Mouse (Mus musculus) CH12.LX (cell line): Measurements from ENCODE around the gene Dcps. TPM values are rescaled to one million over a fixed set of nuclear protein-coding genes. Genes with fewer than 3 reads are reported as not detected.

Source experiments
- DNase-seq: peaks from one replicate; pipeline ENCODE4 v3.0.0-alpha.2; 2013; ENCODE audit errors: extremely low read depth
- H3K27ac ChIP-seq: 2 replicates; pipeline ENCODE4 v1.5.1; 2012; ENCODE audit warnings: low read depth, mild to moderate bottlenecking, control low read depth, moderate library complexity; ENCODE audit not compliant: insufficient read depth
- H3K27me3 ChIP-seq: replicated peaks from 2 replicates; pipeline ENCODE3; 2012; ENCODE audit warnings: inconsistent platforms
- H3K36me3 ChIP-seq, 2 experiments: replicated peaks in 1 of 2; 2 replicates each; pipeline versions ENCODE3 to v1.6.1; 2012; ENCODE audit warnings: inconsistent platforms in 1 of 2, low read length in 1 of 2, mild to moderate bottlenecking in 1 of 2, mixed read lengths in 1 of 2, moderate library complexity in 1 of 2; ENCODE audit not compliant: control insufficient read depth in 1 of 2, insufficient read depth in 1 of 2
- H3K4me1 ChIP-seq, 2 experiments: 2 replicates each; pipeline ENCODE4 v1.6.1; 2012; ENCODE audit warnings: inconsistent platforms in 1 of 2, moderate library complexity in 1 of 2; ENCODE audit not compliant: insufficient read depth in 2 of 2, control insufficient read depth in 1 of 2
- H3K4me2 ChIP-seq: 2 replicates; pipeline ENCODE4 v1.6.1; 2012; ENCODE audit warnings: low read depth, mild to moderate bottlenecking, control low read depth; ENCODE audit not compliant: poor library complexity, insufficient read depth, severe bottlenecking
- H3K4me3 ChIP-seq, 3 experiments: fragments of 150-350 bp in 1 of 3; sonication (generic) in 1 of 3; replicated peaks in 1 of 3; 2 replicates each; pipeline versions ENCODE3 to v1.5.1; 2011 to 2012; ENCODE audit warnings: low read depth in 2 of 3, low read length in 2 of 3, mild to moderate bottlenecking in 2 of 3, moderate library complexity in 2 of 3, control low read depth in 1 of 3, improper control_type of control experiment in 1 of 3, inconsistent platforms in 1 of 3, mixed read lengths in 1 of 3; ENCODE audit not compliant: poor library complexity in 1 of 3
- H3K79me2 ChIP-seq: replicated peaks from 2 replicates; pipeline ENCODE4 v1.6.1; 2012; ENCODE audit warnings: mild to moderate bottlenecking, moderate library complexity; ENCODE audit not compliant: control insufficient read depth, poor library complexity, insufficient read depth, severe bottlenecking; ENCODE audit errors: extremely low read depth
- H3K9ac ChIP-seq: 2 replicates; pipeline ENCODE4 v1.6.1; 2012; ENCODE audit warnings: low read depth, mild to moderate bottlenecking, control low read depth, moderate library complexity; ENCODE audit not compliant: insufficient read depth
- H3K9me3 ChIP-seq: replicated peaks from 2 replicates; pipeline ENCODE3; 2012; ENCODE audit warnings: low read length, inconsistent platforms, mixed read lengths
- GABPA ChIP-seq: IDR thresholded peaks from 2 replicates; pipeline ENCODE4 v1.6.1; 2012; ENCODE audit warnings: low read depth, low read length, improper control_type of control experiment, inconsistent platforms; ENCODE audit not compliant: insufficient replicate concordance
- HCFC1 ChIP-seq: IDR thresholded peaks from 2 replicates; pipeline ENCODE4 v1.6.1; 2012; ENCODE audit warnings: low read depth, mild to moderate bottlenecking, inconsistent platforms, low read length, improper control_type of control experiment
- JUND ChIP-seq: conservative IDR thresholded peaks from 2 replicates; pipeline ENCODE4 v1.6.1; 2011; ENCODE audit warnings: low read depth, low read length, improper control_type of control experiment
- MEF2A ChIP-seq: IDR thresholded peaks from 2 replicates; pipeline ENCODE4 v1.6.1; 2014; ENCODE audit warnings: low read depth, mild to moderate bottlenecking, inconsistent platforms, low read length, improper control_type of control experiment, borderline replicate concordance
- MXI1 ChIP-seq: IDR thresholded peaks from 2 replicates; pipeline ENCODE4 v1.6.1; 2011; ENCODE audit warnings: mild to moderate bottlenecking, low read depth, low read length, improper control_type of control experiment
- NELFE ChIP-seq: IDR thresholded peaks from 2 replicates; pipeline ENCODE4 v1.6.1; 2011; ENCODE audit warnings: low read depth, low read length, improper control_type of control experiment
- PAX5 ChIP-seq: IDR thresholded peaks from 2 replicates; pipeline ENCODE4 v1.6.1; 2012; ENCODE audit warnings: low read length, inconsistent platforms, mixed read lengths
- POLR2A ChIP-seq: IDR thresholded peaks from 2 replicates; pipeline ENCODE4 v1.6.1; 2011; ENCODE audit warnings: low read depth, mild to moderate bottlenecking, improper control_type of control experiment, low read length
- POLR2AphosphoS2 ChIP-seq: IDR thresholded peaks from 2 replicates; pipeline ENCODE4 v1.6.1; 2011; ENCODE audit warnings: low read depth, low read length, improper control_type of control experiment
- SIN3A ChIP-seq: IDR thresholded peaks from 2 replicates; pipeline ENCODE4 v1.6.1; 2012; ENCODE audit warnings: low read length, improper control_type of control experiment, inconsistent platforms
- UBTF ChIP-seq: IDR thresholded peaks from 2 replicates; pipeline ENCODE4 v1.6.1; 2012; ENCODE audit warnings: low read depth, mild to moderate bottlenecking, inconsistent platforms, low read length, improper control_type of control experiment, moderate library complexity
- USF1 ChIP-seq: IDR thresholded peaks from 2 replicates; pipeline ENCODE4 v1.6.1; 2014; ENCODE audit warnings: low read depth, mild to moderate bottlenecking, inconsistent platforms, low read length, improper control_type of control experiment
- ZKSCAN1 ChIP-seq: IDR thresholded peaks from 2 replicates; pipeline ENCODE4 v1.6.1; 2012; ENCODE audit warnings: low read depth, inconsistent platforms, low read length, improper control_type of control experiment, borderline replicate concordance
- dilution Hi-C: fragments of 300-500 bp; cut with MboI; formaldehyde crosslinking; loops from 2 replicates; pipeline ENCODE4 v1.14.3; 2020; ENCODE audit warnings: low sequenced_read_pairs; ENCODE audit not compliant: extremely low pct_unique_long_range_greater_than_20kb, extremely low pct_ligation_motif_present
- in situ Hi-C: fragments of 300-500 bp; cut with MboI; formaldehyde crosslinking; loops from 3 replicates; pipeline ENCODE4 v1.14.3; 2019; ENCODE audit warnings: low sequenced_read_pairs, low pct_ligation_motif_present, low pct_unique_long_range_greater_than_20kb, mixed read lengths
- polyA plus RNA-seq: library from polyadenylated mRNA; unstranded; fragments of >175 nt; gene quantifications from 2 replicates; pipeline ENCODE4 v1.2.1, GENCODE M21; 2012; ENCODE audit warnings: low read depth; ENCODE audit not compliant: insufficient read length
- total RNA-seq, 2 experiments: library from RNA; depleted of rRNA; stranded (reverse); fragments of 300-350 nt in 1 of 2; fragments of >200 nt in 1 of 2; gene quantifications; 2 replicates each; pipeline ENCODE4 v1.2.3; 2012 to 2014

The Dcps gene
- total and polyA plus RNA-seq, 3 experiments, result 64.3 to 113 (median 94.3) TPM

DNA sequence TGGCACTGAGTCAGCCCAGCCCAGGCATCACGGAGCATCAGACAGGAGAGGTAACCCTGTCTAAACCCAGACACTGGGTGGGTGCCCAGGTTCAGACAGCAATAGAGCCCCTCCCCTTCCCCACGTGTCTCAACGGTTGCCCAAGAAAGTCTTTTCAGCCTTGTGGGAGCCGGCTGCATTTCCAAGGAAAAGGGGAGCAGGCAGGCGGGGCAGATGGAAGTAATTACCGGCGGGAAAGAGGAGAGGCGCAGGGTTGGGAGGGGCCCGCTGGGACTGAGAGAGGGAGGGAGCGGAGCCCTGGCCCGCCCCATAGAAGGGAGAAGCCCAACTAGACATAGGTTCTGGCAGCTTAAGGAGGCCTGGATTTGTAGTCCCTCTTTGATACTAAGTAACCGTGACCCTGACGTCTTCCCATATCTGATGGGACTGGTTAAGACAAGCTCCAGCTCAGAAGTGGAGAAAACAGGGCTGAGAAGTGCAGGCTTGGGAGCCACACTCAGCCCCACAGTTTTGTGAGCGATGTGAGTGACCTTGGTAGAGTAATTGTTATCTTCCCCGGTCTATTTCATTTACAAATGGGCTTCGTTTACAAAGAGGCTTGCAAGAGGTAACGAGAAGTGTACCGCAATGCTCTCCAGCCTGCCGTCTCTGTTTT, 63.8 kb downstream of the Dcps start:
- H3K4me3 ChIP-seq, result no peak overlapping the region

DNA sequence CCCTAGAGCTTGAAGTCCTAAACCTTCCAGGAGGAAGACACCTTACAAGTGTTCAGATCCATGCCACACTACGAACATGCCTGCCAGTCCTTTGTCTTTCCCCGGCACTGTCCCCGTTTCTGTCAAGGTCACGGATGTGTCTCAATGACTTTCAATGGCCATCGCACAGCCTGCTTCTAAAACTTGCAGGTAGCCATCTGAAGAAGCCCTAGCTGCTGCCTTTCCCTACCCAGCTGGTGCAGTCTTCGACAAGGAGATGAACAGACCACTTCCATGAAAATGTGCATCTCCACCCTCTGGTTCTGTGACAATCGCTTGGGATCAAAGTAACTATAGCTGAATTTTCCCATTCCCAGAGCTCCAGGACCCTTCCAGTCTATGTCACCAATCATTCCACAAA, 64.4 kb downstream of the Dcps start:
- no peaks in the 10 kb centered on the region for H3K9me3 ChIP-seq
- H3K4me3 ChIP-seq, result no peak overlapping the region
- no peaks in the 10 kb centered on the region for H3K27me3 ChIP-seq
- no peak for DNase-seq
- in situ Hi-C loops, result no loop called here
- TF ChIP-seq UBTF (no peak), GABPA (no peak), MXI1 (no peak), NELFE (no peak), SIN3A (no peak), POLR2A (no peak)
- TF ChIP-seq, all 38 proteins: peak for 0
- H3K36me3 ChIP-seq, result peaks cover 0 to 4% of the 10 kb centered on the region in 2 experiments
- H3K4me2 ChIP-seq, result no peak overlapping the region
- H3K4me1 ChIP-seq, result peaks cover 0 to 17% of the 10 kb centered on the region in 2 experiments; a peak in 2 of 4 replicates
- no peak overlapping the region for H3K9ac ChIP-seq
- H3K27ac ChIP-seq, result no peak overlapping the region
- dilution Hi-C loops, result no loop called here
- no peaks in the 10 kb centered on the region for H3K79me2 ChIP-seq

More for the DNA sequence above, 63.8 kb downstream of the Dcps start:
- Histone ChIP-seq H3K9ac (no peak overlapping the region), H3K4me2 (no peak overlapping the region), H3K4me1 (peaks cover 0 to 16% of the 10 kb centered on the region in 2 experiments; a peak in 2 of 4 replicates), H3K27ac (no peak overlapping the region), H3K36me3 (peaks cover 0 to 4% of the 10 kb centered on the region in 2 experiments), H3K79me2 (no peaks in the 10 kb centered on the region), H3K27me3 (no peaks in the 10 kb centered on the region), H3K9me3 (no peaks in the 10 kb centered on the region)
- in situ Hi-C loops, result no loop called here
- TF ChIP-seq POLR2AphosphoS2 (no peak), USF1 (no peak), SIN3A (no peak), JUND (no peak), PAX5 (no peak)
- dilution Hi-C loops, result no loop called here
- DNase-seq, result no peak

DNA sequence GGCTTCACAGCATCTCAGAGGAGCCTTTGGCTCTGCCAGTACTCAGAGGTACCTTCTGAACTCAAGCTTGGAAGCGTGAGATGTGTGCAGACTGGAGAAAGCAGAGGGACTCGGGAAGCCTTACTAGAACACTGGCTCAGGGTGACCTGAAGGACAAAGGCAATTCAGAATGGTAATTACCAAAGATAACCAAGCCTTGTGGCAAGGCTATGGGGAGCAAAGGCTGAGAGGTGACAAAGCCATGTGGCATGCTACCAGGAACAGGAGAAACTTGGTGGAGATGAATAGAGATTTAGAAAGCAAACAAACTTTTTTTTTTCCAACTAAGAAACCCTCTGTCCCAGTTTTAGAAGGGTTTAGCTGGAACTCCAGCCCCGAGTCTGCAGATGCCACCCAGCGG, 65.3 kb downstream of the Dcps start:
- Histone ChIP-seq H3K4me2 (no peak overlapping the region), H3K4me3 (no peak overlapping the region), H3K9me3 (no peaks in the 10 kb centered on the region), H3K79me2 (no peaks in the 10 kb centered on the region), H3K27me3 (no peaks in the 10 kb centered on the region), H3K36me3 (peaks cover 0 to 4% of the 10 kb centered on the region in 2 experiments), H3K4me1 (peaks cover 0 to 18% of the 10 kb centered on the region in 2 experiments; a peak in 1 of 4 replicates), H3K27ac (no peak overlapping the region)
- in situ Hi-C loops (no loop called here), dilution Hi-C loops (no loop called here)
- DNase-seq, result no peak
- no peak for TF ChIP-seq MEF2A
- no peak for TF ChIP-seq HCFC1
- no peak for TF ChIP-seq ZKSCAN1
- TF ChIP-seq SIN3A, result no peak
- TF ChIP-seq, all 38 proteins: peak for 0
- no peak overlapping the region for H3K9ac ChIP-seq
